Mouse (Mus musculus) gastrocnemius, postnatal 4 days (tissue): ENCODE data around the gene Spop. TPM values are rescaled to one million over a fixed set of nuclear protein-coding genes. Genes with fewer than 3 reads are reported as not detected.
A peak's percentile ranks its signal among the peaks of the same experiment; 100 is the strongest.

Experiments
- DNase-seq, 2 experiments: peaks; one replicate each; pipeline ENCODE4 v3.0.0; 2021 to 2022; ENCODE audit warnings: low spot score in 2 of 2, mixed read lengths in 2 of 2
- total RNA-seq, 2 experiments: library from RNA; stranded (reverse); gene quantifications; 2 replicates each; pipeline ENCODE4 v1.2.3; 2021

Spop gene
- total RNA-seq, 2 experiments from 2014 or later = 191 to 194 TPM

DNA sequence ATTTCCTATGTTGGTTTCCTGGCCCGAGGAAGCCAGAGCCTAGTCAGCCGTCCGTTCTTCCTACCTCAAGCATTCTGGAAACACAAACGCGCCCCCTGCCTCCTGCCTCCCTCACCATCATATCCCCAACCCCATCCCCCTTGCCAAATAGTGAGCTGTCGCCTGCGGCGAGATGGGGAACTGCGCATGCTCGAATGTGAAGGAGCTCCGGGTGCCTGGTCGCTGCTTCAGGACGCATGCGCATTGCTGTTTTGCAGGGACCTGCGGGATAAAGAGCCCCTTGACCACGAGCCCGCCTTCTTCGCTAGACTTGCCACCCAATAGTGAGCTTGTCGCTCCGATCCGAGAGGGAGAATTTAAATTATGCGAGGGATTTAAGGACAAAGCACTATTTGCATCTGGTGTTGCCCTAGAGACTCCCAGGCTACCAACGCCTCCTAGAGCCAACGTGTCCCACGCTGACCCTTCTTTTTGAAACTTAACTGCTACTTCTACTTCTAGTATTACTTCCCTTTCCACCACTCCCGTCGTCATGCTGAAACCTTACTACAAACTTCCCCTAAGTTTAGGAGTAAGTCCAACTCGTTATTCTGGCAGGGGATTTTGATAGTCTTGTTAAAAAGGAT, 769 bp downstream of the Spop start:
- DNase-seq = peak; percentile 92 to 97

DNA sequence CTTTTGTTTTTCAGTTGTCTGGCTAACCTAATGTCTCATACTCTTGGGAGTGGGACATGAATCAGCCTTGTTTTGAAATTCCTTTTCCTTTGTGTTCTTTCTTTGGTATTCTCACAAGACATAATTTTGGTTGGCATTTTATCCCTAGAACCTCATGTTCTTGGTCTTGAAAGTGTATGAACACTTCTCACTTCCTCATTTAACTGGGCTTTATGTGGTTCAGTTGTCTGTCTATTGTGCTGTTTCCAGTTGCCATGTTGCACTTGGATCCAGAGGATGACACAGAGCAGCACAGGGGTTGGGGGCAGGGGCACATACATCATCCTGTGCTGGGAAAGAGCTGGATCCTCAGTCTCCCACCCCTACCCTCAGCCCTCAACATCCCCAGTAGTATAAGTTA, 2.1 kb downstream of the Spop start:
- DNase-seq = no peak

DNA sequence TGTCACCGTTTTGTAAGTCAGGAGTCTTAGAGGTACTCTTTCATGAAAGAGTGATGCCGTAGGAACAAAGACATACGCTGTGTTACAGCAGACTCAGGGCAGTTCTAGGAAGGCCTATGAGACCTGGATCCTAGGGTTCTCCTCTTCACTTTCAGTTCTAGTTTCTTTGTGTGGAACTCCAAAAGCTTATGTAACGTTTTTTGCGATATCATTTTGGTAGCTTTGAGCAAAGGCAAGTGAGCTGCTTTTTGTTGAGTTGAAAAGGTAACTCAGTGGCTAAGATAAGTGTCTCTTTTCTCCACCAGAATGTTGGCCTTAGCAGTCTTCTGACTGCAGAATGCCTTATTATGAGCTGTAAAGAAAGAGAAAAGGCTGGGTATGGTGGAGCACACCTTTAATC, 3.5 kb downstream of the Spop start:
- DNase-seq = no peak

DNA sequence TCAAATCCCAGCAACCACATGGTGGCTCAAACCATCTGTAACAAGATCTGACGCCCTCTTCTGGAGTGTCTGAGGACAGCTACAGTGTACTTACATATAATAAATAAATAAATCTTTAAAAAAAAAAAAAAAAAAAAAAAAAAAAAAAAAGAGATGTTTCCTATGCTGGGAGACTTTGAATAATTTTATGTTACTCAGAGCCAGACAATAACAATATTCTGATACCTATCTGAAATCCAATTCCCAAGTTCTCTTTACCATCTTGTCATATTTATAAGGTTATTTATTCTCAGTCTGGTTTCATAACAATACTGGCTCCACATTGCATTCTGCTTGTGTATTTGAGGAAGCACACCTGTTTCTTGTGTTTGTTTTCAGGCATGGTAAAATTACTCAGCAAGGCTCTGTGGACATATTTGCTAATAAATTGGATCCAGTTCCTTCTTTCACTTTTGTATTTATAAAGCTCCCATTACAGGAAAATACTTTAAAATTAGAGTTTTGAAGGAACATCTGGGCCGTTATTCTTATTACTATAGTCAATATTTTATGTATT, 7.1 kb downstream of the Spop start:
- DNase-seq = no peak

DNA sequence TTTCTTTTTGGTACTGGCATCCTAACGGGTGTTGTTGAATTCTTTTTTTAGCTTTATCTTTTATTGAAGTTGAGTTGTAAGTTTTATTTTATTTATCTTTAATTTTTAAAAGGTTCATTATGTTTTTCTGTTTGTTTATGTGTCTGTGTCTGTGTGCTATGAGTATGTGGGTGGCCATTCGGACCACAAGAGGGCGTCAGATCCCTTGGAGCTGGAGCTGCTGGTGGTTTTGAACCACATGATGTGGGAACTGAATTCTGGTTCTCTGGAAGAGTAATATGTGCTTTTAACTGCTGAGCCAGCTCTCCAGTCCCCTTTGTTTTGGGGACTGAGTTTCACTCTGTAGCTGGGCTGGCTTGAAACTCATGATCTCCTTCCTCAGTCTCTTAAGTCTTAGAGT, 9.6 kb downstream of the Spop start:
- no peak for DNase-seq

DNA sequence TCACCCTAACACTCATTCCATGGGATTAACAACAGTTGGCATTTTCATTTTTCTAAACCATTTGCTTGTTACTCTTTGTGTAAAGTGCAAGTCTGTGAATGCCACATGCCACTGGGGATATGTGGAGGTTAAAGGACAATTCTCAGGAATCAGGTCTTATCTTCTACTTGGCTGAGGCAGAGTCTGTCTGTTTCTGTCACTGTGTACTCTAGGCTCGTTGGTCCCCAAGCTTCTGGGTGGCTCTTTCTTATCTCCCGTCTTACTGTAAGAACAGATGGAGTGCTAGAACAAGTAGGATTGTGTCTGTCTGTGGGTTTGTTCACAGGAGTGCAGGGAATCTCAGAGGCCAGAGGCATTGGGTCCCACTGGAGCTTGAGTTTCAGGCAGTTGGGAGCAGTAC, 17.5 kb downstream of the Spop start:
- DNase-seq = no peak

DNA sequence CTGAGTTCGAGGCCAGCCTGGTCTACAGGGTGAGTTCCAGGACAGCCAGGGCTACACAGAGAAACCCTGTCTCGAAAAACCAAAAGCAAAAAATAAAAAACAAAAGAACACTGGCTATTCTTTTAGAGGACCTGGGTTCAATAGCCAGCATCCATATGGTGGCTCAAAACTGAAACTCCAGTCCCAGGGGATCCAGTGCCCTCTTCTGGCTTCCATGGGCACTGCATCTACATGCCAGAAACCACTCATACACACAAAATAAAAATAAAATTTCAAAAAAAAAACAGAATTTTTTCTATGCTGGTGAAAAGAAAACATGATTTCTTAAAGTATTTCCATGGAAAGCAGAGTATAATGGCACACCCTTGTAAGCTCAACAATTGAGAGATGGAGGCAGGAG, 18.3 kb downstream of the Spop start:
- no peak for DNase-seq

DNA sequence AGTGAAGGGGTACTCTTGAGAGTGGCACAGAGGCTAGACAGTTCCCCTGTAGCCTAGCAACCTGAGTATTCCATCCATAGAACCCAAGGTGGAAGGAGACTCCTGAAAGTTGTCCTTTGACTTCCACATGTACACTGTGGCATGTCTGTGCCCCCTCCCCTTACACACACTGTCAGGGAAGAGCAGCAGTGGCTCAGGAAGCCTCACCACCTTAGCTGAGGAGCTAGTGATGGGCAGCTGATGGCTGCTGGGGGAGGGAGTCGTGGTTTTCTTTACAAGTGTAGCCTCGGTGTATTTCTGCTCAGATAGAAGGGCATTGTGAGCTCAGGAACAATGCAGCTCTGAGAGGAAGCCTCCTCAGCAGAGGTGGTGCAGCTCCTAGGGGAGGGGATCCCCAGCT, 31.5 kb downstream of the Spop start:
- no peak for DNase-seq

DNA sequence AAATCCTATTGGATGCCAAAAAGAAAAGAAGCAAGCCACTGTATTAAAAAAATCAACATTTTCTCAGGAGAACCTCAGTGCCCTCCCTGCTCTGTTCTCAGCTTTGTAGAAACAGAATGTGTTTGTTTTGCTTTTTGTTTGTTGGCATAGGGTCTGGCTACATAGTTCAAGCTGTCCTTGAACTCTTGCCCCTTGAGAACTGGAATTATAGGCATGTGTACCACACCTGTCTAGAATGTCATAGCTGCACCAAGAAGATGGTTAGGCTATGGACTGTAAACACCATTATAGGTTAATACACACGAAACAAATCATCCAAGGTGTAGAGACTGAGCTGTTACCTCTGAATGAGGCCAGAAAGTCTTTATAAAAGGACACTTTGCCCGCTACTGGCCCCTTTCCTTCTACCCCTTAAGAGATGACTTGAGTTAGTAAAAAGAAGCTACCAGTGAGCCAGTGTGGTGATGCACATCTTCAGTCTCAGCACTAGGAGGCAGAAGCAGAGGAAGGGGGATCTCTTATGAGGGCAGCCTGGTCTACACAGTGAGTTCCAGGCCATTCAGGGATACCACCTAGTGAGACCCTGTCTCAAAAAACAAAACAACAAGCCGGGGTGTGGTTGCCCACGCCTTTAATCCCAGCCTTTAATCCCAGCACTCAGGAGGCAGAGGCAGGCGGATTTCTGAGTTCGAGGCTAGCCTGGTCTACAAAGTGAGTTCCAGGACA, 32.9 kb downstream of the Spop start:
- DNase-seq = no peak

DNA sequence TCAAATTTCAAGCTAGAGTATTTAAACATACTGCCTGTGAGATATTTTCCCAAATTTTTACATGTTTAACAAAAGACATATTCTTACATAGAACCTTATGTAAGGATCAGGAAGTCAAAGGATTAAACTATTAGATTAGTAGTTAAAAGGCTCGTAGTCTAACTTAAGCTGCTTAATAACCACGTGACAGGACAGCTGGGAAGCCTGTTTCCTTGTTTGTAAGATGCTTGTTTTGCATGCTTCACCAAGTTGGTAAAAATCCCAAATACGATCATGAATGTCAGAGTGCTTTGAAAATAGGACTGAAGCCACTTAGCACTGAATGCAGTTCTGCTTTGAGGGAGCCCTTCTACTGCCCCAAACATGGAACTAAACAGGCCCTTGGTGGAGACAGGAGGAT, 34.5 kb downstream of the Spop start:
- DNase-seq = no peak

DNA sequence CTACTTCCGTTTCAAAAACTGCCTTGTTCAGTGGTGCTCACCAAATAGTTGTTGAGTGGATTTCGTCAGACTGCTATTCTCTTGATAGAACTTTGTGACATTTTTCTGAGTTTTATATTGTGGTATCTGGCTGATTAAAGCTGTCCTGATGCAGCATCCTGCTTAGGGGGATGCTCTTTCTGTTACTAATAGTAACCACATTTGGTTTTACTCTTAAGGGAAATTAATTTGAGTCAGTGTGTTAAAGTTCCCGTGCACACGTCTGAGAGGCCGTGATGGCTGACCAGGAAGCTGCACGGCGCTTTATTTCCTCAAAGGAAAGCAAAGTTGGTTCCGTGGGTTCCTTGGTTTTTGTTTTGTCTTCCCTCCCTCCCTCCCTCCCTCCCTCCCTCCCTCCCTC, 41.5 kb downstream of the Spop start:
- DNase-seq = no peak

DNA sequence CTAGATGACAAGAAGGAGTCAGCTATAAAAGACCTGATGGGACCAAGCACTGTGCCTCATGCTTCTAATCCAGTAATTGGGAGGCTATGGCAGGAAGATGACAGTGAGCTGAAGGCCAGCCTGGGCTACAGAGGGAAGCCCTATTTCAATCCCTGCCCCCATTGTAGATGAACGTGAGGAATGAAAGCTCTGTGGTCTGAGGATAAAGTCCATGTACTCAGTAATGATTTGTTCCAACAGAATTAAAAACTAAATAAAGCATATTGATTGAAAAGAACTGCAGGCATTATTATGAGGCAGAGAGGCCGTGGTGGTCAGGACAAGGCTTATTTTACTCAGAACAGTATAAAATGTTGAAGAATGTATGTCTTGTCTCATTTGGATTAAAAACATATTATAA, 47.0 kb downstream of the Spop start:
- DNase-seq = no peak

DNA sequence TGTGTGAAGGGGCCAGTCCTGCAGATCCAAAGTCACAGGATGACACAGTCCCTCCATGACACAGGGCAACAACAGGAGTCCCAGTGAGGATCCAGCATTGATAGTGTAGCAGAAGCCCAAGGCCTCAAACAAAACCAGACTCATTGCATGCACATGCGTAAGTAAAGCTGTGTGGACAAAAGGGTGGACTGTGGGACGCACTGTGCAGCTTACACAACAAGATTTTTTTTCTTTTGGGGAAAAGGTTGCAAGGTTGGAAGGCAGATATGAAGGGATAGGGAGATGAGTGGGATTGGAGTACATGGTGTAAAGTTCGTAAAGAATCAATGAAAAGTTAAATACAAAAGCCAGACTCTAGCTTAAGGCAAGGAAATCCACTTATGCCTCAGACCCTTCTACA, 48.3 kb downstream of the Spop start:
- DNase-seq = no peak

DNA sequence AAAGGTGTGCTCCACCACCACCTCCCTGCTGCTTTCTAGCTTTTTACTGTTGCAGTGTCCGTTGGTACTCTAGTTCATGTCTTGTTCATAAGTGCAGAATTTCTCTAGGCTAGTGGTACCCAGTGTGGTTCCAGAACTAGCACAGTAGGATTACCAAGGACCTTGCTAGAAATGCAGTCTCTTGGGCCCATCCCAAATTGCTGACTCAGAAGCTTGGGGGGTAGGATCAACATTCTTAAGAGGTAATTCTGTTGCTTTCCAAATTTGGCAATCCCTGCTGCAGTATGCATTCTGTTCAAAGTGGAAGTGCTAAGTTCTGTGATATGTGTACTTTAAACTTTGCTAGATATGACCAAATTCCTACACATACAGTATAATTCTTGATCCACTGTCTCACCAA, 53.9 kb downstream of the Spop start:
- DNase-seq = no peak

DNA sequence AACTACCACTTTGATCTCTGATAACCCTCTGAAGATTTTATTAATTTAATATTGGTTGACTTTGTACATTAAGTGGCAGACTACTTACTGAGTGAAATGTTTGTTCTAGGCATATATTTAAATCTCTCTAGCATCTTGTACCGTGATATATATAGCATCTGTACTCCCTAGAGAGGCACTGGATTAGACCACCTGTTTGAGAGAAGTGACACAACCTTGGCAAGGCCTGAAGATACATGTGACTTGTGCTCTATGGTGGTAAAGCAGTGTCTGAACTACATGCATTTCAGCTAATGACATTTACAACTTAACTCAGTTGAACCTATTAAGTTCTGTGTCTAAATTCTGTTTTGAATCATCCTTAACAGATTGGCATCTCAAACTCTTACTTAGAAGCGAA, 59.1 kb downstream of the Spop start:
- DNase-seq = no peak

DNA sequence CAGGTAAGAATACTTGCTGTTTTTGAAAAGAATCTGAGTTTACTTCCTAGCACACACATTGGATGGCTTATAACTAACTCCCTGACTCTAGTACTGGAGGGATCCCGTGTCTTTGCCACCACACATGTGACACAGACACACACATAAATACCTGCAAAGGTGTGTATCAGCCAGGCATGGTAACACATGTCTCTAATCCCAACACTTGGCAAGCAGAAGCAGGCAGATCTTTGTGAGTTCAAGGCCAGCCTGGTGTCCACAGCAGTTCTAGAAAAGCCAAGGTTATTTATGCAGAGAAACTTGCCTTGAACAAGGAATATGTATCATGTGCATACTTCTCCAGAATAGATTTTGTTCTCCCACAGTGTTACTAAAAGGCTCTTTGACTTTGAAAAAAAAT, 59.6 kb downstream of the Spop start:
- DNase-seq = no peak

DNA sequence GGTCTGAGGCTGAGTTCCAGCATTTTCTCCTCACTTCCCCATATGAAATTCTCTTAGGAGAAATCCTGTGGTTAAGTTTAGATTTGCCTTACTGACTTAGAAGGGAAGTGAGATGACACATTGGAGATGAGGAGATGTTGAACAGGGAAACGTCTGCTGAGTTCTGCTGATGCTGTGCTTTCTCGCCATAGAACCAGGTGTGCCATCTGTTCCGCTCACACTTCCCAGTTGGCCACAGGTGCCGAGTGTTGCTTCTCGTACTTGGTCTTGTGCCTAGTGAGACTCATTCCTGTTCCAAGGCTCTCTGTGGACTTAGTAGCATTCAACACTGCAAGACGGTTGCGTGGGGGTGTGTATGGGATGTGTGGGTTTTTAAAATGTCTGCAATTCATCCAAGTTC, 62.4 kb downstream of the Spop start:
- DNase-seq = no peak

DNA sequence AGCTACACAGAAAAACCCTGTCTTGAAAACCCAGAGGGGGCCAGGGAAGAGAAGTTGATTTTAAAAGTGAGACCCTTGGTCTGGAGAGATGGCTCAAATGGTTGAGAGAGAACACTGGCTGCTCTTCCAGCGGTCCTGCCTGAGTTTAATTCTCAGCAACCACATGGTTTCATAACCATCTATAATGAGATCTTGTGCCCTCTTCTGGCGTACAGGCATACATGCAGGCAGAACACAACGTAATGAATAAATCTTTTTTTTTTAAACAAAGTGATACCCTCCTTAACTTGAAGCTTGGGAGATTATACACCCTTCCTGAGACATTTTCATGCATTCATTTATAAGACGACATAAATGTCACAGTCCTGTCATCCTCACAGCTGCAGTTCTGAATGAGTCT, 65.6 kb downstream of the Spop start:
- DNase-seq = no peak

DNA sequence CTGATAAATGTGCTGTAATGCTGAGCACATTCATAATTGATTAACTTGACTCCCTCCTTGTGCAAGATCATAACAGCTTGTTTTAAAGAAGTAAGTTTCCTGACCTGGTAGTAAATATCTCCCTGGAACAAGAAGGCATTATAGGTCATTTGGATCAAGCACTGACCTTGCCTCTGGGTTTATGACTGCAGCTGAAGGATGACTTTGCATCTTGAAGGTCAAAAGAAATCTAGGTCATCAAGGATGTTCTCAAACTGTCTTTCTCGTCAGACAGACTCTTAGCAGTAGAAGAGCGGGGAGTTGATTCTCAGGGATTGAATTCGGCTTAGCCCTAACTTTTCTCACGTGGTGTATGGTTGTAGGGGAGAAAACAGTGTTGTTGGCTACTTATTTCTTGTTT, 66.8 kb downstream of the Spop start:
- DNase-seq = no peak

DNA sequence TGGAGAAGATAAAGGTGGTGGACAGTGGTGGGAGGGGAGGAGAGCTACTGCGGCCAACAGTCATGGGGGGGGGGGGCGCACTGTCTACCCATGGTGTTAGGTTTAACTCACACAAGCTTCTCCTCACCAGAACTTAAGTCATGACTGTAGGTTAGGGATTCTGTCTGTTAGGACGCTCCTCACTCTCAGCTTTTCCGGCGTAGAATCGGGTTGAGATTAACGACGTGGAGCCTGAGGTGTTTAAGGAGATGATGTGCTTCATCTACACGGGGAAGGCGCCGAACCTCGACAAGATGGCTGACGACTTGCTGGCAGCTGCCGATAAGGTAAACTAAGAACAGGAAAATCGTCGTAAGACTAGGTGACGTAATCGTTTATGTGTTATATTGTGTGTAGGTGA, 71.8 kb downstream of the Spop start:
- DNase-seq = no peak

DNA sequence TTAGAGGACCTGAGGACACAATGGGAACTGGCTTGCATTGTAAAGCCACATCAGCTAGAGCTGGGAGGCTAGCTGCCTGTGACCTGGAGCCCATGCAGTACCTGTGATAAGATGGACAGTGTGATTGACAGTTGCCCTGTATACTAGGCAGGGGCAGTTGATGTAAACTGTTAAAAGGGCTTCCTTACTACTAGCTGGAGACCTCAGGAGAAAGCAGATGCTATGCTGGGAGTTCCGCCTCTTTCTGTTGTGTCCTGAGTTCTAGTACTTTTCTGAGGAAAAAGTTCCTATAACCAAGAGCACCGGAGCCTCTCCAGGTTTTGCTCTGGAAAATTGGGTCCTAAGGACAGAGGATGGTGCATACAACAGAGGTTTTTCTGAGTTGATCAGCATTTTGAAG, 73.4 kb downstream of the Spop start:
- no peak for DNase-seq

DNA sequence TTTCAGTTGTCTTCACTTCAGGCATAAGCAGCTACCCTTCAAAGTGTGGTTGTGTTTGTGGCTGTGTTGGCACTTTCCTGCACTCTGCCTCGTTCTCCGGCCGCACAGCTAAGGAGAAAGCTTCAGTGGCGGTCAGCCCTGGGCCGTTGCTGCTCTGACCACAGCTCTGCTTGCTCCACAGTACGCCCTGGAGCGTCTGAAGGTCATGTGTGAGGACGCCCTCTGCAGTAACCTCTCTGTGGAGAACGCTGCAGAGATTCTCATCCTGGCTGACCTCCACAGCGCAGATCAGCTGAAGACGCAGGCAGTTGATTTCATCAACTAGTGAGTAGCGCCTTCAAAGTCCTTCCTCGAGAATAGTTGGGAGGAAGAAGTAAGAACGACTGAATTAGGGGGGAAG, 76.2 kb downstream of the Spop start:
- DNase-seq = no peak

DNA sequence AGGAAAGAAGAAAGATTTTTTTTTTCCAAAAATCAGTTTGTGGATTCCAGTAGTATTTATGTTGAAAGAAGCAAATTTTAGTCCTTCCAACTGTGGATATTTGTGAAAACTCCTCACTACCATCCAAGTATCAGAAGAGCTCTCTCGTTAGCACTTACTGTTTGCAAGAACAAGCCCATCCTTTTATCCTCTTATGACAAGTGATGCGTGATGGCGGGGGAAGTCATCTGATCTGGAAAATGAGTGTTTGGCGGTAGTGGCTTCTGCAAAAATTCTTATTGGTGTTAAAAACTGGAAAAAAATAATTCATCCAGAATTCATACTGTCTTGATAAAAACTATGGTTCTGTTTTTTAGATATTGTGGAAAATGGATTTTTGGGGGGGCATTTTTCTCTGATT, 78.4 kb downstream of the Spop start:
- DNase-seq = no peak
